Mouse (Mus musculus) forebrain, embryonic 12.5 days (tissue): ENCODE measurements around the gene Gm8232. TPM values are rescaled to one million over a fixed set of nuclear protein-coding genes. Genes with fewer than 3 reads are reported as not detected.
"Not testable (repeated sequence)": the region's sequence is repeated elsewhere in the genome, so short reads cannot be mapped to it uniquely, and the experiment has no call there.

Experiments
- ATAC-seq: fragments of 200-750 bp; cut with Nextera tagmentation; 2 replicates; pipeline ENCODE4 v1.8.0; 2017; ENCODE audit warnings: moderate TSS enrichment; ENCODE audit not compliant: low FRiP score
- H3K27ac ChIP-seq: fragments of 300-500 bp; sonication (generic); 2 replicates; pipeline ENCODE4 v1.5.1; 2016; ENCODE audit warnings: mild to moderate bottlenecking
- H3K27me3 ChIP-seq: fragments of 300-500 bp; sonication (generic); 2 replicates; pipeline ENCODE4 v1.6.1; 2016; ENCODE audit warnings: mild to moderate bottlenecking
- H3K36me3 ChIP-seq: fragments of 300-500 bp; sonication (generic); replicated peaks from 2 replicates; pipeline ENCODE4 v1.6.1; 2016; ENCODE audit warnings: mild to moderate bottlenecking
- H3K4me1 ChIP-seq: fragments of 300-500 bp; sonication (generic); 2 replicates; pipeline ENCODE4 v1.6.1; 2016
- H3K4me2 ChIP-seq: fragments of 300-500 bp; sonication (generic); 2 replicates; pipeline ENCODE4 v1.6.1; 2016; ENCODE audit warnings: mild to moderate bottlenecking, moderate library complexity
- H3K4me3 ChIP-seq: fragments of 300-500 bp; sonication (generic); replicated peaks from 2 replicates; pipeline ENCODE4 v1.5.1; 2016; ENCODE audit warnings: mild to moderate bottlenecking
- H3K9ac ChIP-seq: fragments of 300-500 bp; sonication (generic); 2 replicates; pipeline ENCODE4 v1.6.1; 2016; ENCODE audit warnings: mild to moderate bottlenecking
- H3K9me3 ChIP-seq: fragments of 300-500 bp; sonication (generic); 2 replicates; pipeline ENCODE4 v1.6.1; 2016
- WGBS: fragments of 180-500 bp; shearing (Covaris S2); methylation state at CpG from one replicate; pipeline ENCODE4 v1.1.7; 2016; 5-methylcytosine and 5-hydroxymethylcytosine counted together
- polyA plus RNA-seq: library from polyadenylated mRNA; unstranded; fragments of >200 nt; fragmentation: Nextera tagmentation; extraction: Ambion mirVana; gene quantifications from 2 replicates; pipeline ENCODE4 v1.2.1, GENCODE M21; 2016

The Gm8232 gene
- polyA plus RNA-seq = not detected in 2 replicates

GRCm38 (mm10) chr14:44433335-44433734 lies at the start of gene Gm8232:
Gm8232 (plus strand) TSS chr14:44433635.
- H3K4me2 ChIP-seq, H3K9ac ChIP-seq, H3K4me1 ChIP-seq, H3K27ac ChIP-seq, H3K4me3 ChIP-seq, H3K9me3 ChIP-seq, H3K36me3 ChIP-seq, H3K27me3 ChIP-seq, ATAC-seq: not testable (repeated sequence)
- WGBS = 91% methylated on average over 2 of the region's 3 CpGs

GRCm38 (mm10) chr14:44384233-44384632 lies 49.2 kb upstream of the Gm8232 start:
- not testable (repeated sequence) for H3K4me2 ChIP-seq, H3K27me3 ChIP-seq, H3K9ac ChIP-seq, H3K36me3 ChIP-seq, ATAC-seq, H3K4me3 ChIP-seq, H3K4me1 ChIP-seq, H3K9me3 ChIP-seq, H3K27ac ChIP-seq
- 77% methylated on average over 4 of the region's 4 CpGs for WGBS

- H3K9me3 ChIP-seq, H3K4me1 ChIP-seq, H3K4me3 ChIP-seq, H3K4me2 ChIP-seq, H3K36me3 ChIP-seq, H3K9ac ChIP-seq, H3K27me3 ChIP-seq, ATAC-seq, H3K27ac ChIP-seq: not testable (repeated sequence)
- WGBS = no CpG with 5 or more reads among the region's 2 CpGs
These were observed 22.8 kb upstream of the Gm8232 start, which contains the start of gene Gm3371 for GRCm38 (mm10) chr14:44410588-44410987. Gm3371 (minus strand) TSS chr14:44410688.

Other genes with a start within 250 kb of the Gm8232 start
- not detected in 2 replicates for gene Gm8212, start 236.0 kb upstream of the Gm8232 start, polyA plus RNA-seq
- not detected in 2 replicates for gene 4930503E14Rik, start 220.4 kb upstream of the Gm8232 start, polyA plus RNA-seq
- gene Gm8220, start 148.1 kb upstream of the Gm8232 start, polyA plus RNA-seq = not detected in 2 replicates
- not detected in 2 replicates for gene Gm5930, start 95.1 kb upstream of the Gm8232 start, polyA plus RNA-seq
- not detected in 2 replicates for gene Gm8229, start 68.3 kb upstream of the Gm8232 start, polyA plus RNA-seq
- not detected in 2 replicates for gene Gm3371, start 22.9 kb upstream of the Gm8232 start, polyA plus RNA-seq
- gene BC061237, start 58.8 kb downstream of the Gm8232 start, polyA plus RNA-seq = not detected in 2 replicates
- not detected in 2 replicates for gene Gm17093, start 84.6 kb downstream of the Gm8232 start, polyA plus RNA-seq
- gene Gm8247, start 149.5 kb downstream of the Gm8232 start, polyA plus RNA-seq = not detected in 2 replicates
- gene Gm5624, start 194.3 kb downstream of the Gm8232 start, polyA plus RNA-seq = not detected in 2 replicates